Mouse (Mus musculus) hematopoietic stem cell, adult 5-6 weeks (primary cell): ENCODE measurements around the gene Stra8. TPM values are rescaled to one million over a fixed set of nuclear protein-coding genes. Genes with fewer than 3 reads are reported as not detected.

ENCODE experiments used
- ATAC-seq, 2 experiments: fragments of 125-278 bp in 1 of 2; replicated peaks in 1 of 2; 2 replicates each; pipeline ENCODE4 v1.8.0; 2016 to 2017; ENCODE audit warnings: inconsistent platforms in 2 of 2, mild to moderate bottlenecking in 2 of 2, moderate number of reproducible peaks in 2 of 2, low read depth in 1 of 2, moderate TSS enrichment in 1 of 2; ENCODE audit not compliant: low FRiP score in 2 of 2, poor library complexity in 2 of 2, severe bottlenecking in 2 of 2, insufficient read depth in 1 of 2, low TSS enrichment in 1 of 2
- total RNA-seq: library from RNA; stranded (forward); fragments of 172-1452, 232-1000 nt; gene quantifications from 2 replicates; pipeline ENCODE4 v1.2.3, GENCODE M21; 2017

The Stra8 gene
- total RNA-seq, 1 experiment from 2014 or later = not detected

DNA sequence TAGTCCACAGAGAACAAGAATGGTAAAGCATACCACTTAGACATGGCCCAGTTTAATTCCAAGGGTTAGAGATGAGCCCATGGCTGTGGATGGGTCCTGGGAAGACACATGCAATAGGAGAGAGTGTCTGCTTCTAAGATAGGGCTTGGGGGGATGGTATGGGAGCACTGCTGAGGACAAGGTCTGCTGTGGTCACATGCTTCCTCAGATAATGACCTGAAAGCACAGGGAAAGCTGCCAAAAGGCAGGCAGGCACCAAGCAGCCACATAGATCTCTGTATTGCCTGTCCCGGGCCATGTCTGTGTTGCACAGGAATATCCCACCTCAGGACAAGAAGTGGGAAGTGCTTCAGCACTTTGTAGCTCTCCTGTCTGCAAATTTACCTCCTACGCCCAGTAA lies 20.8 kb upstream of the Stra8 start:
- ATAC-seq = no peak

DNA sequence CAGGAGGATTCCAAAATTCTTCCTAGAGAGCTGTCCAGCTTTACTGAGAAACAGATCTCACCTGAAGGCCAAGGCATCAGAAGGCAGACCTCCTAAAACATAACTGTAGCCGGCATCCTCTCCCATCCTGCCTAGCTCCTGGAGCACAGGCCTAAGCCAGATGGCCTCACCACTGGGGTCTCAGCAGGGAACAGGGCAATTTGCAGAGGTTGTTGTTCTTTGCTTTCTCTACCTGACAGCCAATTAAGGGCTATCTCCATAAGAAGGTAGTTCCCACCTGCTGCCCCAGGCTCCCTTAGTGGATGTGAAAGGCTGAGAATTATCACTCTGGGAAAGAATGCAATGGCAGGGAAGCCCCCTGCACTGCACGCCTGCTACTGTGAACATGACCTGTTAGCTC lies 19.0 kb upstream of the Stra8 start:
- no peak for ATAC-seq

DNA sequence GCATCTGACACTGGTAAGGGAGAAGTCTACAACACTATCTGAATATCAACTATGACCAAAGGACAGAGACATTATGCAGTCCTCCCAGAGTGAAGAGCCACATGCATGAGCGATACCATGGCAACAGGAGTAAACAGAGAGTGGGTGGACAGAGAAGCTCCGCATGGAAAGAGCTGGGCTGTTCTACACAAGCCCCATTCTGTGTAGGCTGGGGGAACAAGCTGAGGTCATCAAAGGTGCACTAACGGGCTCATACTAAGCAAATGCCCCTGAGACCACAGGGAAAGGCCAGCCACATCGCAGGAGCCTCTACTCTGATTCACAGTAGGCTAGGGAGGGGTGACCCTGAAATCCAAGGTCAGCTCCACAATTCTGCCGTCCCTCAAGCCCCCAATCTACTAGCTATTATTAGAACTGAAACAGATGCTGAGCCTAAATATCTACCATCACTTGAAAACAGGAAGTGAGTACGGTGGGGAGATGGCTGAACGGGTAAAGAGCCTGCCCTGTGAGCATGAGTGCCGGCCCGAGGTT lies 18.0 kb upstream of the Stra8 start:
- no peak for ATAC-seq

DNA sequence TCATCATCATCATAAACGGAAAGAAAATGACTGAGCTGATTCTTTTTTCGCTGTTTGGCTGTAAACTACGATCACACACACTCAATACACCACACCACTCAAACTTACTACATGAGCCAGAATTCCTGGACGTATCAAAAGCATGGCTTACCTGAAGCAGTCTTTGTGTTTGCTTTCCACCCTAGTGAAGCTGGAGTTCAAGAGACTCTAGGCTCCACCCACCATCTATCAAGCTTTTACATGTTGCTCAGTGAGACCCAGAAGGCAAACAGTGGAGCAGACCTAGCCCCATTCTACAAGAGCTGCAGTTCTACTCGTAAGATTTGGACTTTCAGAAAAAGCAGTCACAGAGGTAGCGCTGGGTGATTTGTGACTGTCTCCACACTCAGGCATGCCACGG lies 17.4 kb upstream of the Stra8 start:
- ATAC-seq = no peak

- ATAC-seq = no peak
Measured at GRCm38 (mm10) chr6:34903441-34903840, 16.5 kb upstream of the Stra8 start.

DNA sequence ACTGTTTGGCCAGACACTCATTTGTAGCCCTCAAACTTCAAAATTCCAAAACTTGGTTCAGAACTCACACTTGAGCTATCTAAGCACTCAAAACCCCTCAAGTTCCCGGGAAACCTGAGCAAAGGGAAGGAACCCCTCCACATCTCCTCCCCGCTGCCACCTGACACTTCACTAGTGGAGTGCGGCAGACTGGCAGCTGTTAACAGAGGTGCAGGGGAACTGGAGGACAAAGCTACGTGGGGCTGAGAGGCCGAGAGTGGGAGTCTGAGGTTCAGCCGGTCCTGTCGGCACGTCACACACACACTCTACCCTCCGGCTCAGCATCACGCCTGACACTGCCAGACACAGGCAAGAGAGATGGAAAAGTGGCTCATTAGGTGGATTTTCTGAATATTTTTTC lies 16.1 kb upstream of the Stra8 start:
- no peak for ATAC-seq

DNA sequence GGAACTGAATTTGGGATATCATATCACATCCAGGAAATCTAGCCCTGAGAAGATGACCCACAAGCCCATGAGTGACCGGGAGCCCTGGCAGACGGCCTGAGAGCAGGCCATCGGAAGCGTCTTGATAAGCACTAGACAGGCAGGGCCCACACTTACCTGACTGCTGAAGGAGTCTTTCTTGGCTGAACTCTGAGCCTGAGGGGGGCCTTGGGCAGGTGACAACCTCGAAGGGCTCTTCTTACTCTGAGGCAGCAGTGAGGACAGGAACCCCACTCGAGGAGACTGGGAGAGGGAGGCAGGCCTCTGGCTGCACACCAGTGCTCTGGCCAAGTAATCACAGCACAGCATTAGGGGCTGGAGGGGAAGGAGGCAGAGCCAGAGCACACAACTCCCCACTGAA lies 15.6 kb upstream of the Stra8 start:
- no peak for ATAC-seq

GRCm38 (mm10) chr6:34906125-34906524 lies 13.8 kb upstream of the Stra8 start:
- ATAC-seq = no peak

- no peak for ATAC-seq
Measured at GRCm38 (mm10) chr6:34906661-34907060, 13.3 kb upstream of the Stra8 start.

- ATAC-seq = no peak
Measured at GRCm38 (mm10) chr6:34907121-34907614, 12.8 kb upstream of the Stra8 start.

GRCm38 (mm10) chr6:34907696-34908260 lies 12.2 kb upstream of the Stra8 start:
- ATAC-seq = no peak

GRCm38 (mm10) chr6:34909631-34910345 lies 10.2 kb upstream of the Stra8 start:
- no peak for ATAC-seq

DNA sequence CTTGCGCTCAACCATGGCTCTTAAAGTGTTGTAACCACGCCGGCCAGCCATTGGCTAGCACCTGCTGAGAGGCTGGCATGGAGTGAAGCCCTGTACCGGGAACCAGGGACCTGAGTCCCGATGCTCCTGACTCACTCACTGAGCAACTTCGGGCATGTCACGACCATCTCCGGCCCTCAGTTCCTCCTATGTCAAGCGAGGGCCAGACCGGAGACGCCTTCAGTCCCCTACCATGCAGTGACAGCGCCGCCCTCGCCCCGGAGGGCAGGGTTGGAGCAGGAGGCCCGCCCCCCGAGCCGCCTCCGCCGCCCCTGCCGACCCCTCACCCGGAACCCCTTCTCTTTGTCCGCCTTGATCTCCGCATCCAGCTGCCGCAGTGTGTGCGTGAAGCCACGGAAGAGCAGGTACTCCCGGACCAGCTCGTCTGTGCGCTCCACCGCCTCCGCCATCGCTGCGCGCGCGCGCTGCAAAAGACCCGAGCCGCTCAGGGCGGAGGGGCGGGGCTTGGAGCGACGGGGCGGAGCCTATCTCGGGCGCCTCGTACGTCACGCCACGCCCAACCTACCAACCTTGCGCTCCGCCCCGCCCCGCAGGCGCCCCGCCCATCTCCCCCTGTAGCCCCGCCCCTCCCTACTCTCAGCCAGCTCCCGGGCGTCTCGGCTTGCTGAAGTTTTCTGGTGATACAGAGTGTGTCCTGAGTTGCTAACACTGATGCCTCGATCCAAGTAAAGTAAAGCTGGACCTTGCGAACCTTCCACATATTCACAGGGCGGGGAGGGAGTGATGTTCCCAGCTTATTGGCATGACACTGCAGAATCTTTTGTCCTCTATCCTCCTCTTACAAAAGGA lies 9.4 kb upstream of the Stra8 start, which contains the start of gene Wdr91:
Gene Wdr91 (minus strand): TSS at position 506 of the 849 bp plus-strand sequence.
- ATAC-seq = peak; percentile 83 to 89

DNA sequence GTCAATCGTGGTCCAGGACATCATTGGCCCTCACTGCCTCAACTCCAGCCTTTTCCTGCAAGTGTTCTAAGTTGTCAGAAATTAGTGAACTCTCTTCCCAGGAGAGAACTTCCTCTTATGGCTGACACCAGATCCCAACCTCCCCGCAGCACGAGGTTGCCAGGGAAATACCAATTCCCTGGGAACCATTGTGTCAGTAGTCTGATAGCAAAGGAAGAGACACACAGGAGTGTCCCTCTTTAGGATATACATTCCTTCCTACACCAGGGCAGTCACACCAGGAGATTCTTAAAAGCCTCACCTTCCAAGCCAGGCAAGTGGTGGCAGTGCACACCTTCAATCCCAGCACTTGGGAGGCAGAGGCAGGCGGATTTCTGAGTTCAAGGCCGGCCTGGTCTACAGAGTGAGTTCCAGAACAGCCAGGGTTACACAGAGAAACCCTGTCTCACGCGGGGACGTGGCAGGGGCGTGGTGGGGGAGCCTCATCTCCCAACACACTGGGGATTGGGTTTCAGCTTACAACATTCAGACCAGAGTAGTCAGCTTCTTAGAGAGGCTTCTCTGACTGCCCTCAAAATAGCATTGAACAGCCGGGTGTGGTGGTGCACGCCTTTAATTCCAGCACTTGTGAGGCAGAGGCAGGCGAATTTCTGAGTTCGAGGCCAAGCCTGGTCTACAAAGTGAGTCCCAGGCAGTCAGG lies 6.5 kb upstream of the Stra8 start:
- no peak for ATAC-seq

- no peak for ATAC-seq
Measured at GRCm38 (mm10) chr6:34914462-34914861, 5.5 kb upstream of the Stra8 start.

GRCm38 (mm10) chr6:34919146-34919545 lies 817 bp upstream of the Stra8 start:
- no peak for ATAC-seq

- no peak for ATAC-seq
Measured at GRCm38 (mm10) chr6:34920631-34921030, 668 bp downstream of the Stra8 start.
